ENCODE assay signal across 18 mouse cellular contexts in genomic region chr4:63374331-63374730, GRCm38 (mm10). TPM values are rescaled to one million over a fixed set of nuclear protein-coding genes. Genes with fewer than 3 reads are reported as not detected.
DNase-seq lines count a peak whose midpoint lies in the region; ATAC-seq and TF ChIP-seq lines count a peak whose summit lies in the region.
"Had no signal": no experiment of that assay in that cellular context is flagged by ENCODE, and none has a peak within 500 bp of the region (broad histone marks: within the 10 kb centered on the region; RNA-seq: fewer than 3 reads in every experiment).

No protein-coding gene starts in this region.

- no peak overlapping the region for H3K27ac ChIP-seq in gastrocnemius, adult 2 months
- H3K27ac ChIP-seq: embryonic facial prominence, embryonic 15.5 days; neural tube, embryonic 15.5 days had no signal

- no peak for TF ChIP-seq CTCF in gastrocnemius, adult 2 months (IDR thresholded peaks at IDR 0.05)

- ATAC-seq in hematopoietic stem cell, adult 5-6 weeks (replicated peaks in 1 of 2; ENCODE audit: insufficient read depth in 1 of 2, low FRiP score in 2 of 2, low TSS enrichment in 1 of 2, low read depth in 1 of 2, poor library complexity in 2 of 2, severe bottlenecking in 2 of 2): peak; percentile 16 to 17; a peak in 1 of 4 replicates
- peak; percentile 74 for ATAC-seq in megakaryocyte, adult 5-6 weeks (ENCODE audit: poor library complexity, severe bottlenecking)

- H3K4me3 ChIP-seq in gastrocnemius, adult 2 months: no peak overlapping the region
- H3K4me3 ChIP-seq: embryonic facial prominence, embryonic 15.5 days; neural tube, embryonic 15.5 days had no signal

- peak; percentile 43 for DNase-seq in gastrocnemius, adult 2 months
- no peak for DNase-seq in gastrocnemius, postnatal 4 days (ENCODE audit: low spot score in 2 of 2)
- DNase-seq in MEL-GATA-1-ER (ENCODE audit: extremely low read depth, low read depth): peak; percentile 52
- no peak for DNase-seq in urinary bladder, postnatal 36 days (ENCODE audit: low spot score in 2 of 2)
- DNase-seq in urinary bladder, postnatal 14 days (ENCODE audit: low spot score): no peak
- no peak for DNase-seq in adrenal gland, postnatal 36 days
- DNase-seq: adrenal gland, postnatal 14 days; cerebellum, adult 18-20 months; gastrocnemius, postnatal 36 days; kidney, postnatal 25 days; lung, adult 2 months; thymus, postnatal 14 days had no signal

- intact Hi-C loops in gastrocnemius, adult 2 months (cut with DNase I): no loop called here

RNA-seq across cellular contexts. Expression of gene Orm2, which starts 12.1 kb away (rescaled TPM):
- not detected for total RNA-seq in gastrocnemius, adult 2 months (2021)
- not detected for total RNA-seq in gastrocnemius, postnatal 4 days (2021)
- not detected in 2 replicates for total RNA-seq in hematopoietic stem cell, adult 5-6 weeks (2017)
- not detected in 2 replicates for total RNA-seq in megakaryocyte, adult 5-6 weeks (2015)
- total RNA-seq in megakaryocyte, adult 5-6 weeks (2017): not detected in 2 replicates
- 1 to 10 TPM; 3.9 to 7.8 TPM for total RNA-seq in adrenal gland, postnatal 36 days (2021)
- total RNA-seq: layer of hippocampus, postnatal 10 days; left cerebral cortex, postnatal 25 days had no signal

RNA-seq across cellular contexts. Expression of gene Orm3, which starts 18.4 kb away (rescaled TPM):
- total RNA-seq in gastrocnemius, adult 2 months (2021): not detected
- total RNA-seq in gastrocnemius, postnatal 4 days (2021): not detected
- not detected in 2 replicates for total RNA-seq in hematopoietic stem cell, adult 5-6 weeks (2017)
- total RNA-seq in megakaryocyte, adult 5-6 weeks (2015): not detected in 2 replicates
- total RNA-seq in megakaryocyte, adult 5-6 weeks (2017): not detected in 2 replicates
- total RNA-seq in adrenal gland, postnatal 36 days (2021): 10 to 100 TPM in 1 of 2 experiments, 1 to 10 TPM in 1; 5.4 to 10.7 TPM
- total RNA-seq: gastrocnemius, postnatal 36 days; layer of hippocampus, postnatal 10 days; left cerebral cortex, postnatal 25 days had no signal

RNA-seq across cellular contexts. Expression of gene Akna, which starts 28.8 kb away (rescaled TPM):
- total RNA-seq in gastrocnemius, adult 2 months (2021): 1 to 10 TPM in 1 of 2 experiments, under 1 TPM in 1; 0.97 to 1.8 TPM
- total RNA-seq in gastrocnemius, postnatal 4 days (2021): 1 to 10 TPM; 6.2 to 6.5 TPM
- total RNA-seq in hematopoietic stem cell, adult 5-6 weeks (2017): 19.1 and 22.1 TPM in 2 replicates
- total RNA-seq in megakaryocyte, adult 5-6 weeks (2015): 84.6 and 91.2 TPM in 2 replicates
- total RNA-seq in megakaryocyte, adult 5-6 weeks (2017): 43.5 and 56.7 TPM in 2 replicates
- total RNA-seq in adrenal gland, postnatal 36 days (2021): 1 to 10 TPM; 2.6 to 4.3 TPM

RNA-seq across cellular contexts. Expression of gene Orm1, which starts 30.0 kb away (rescaled TPM):
- 1 to 10 TPM in 1 of 2 experiments, not detected in 1; 1.3 TPM for total RNA-seq in gastrocnemius, adult 2 months (2021)
- total RNA-seq in gastrocnemius, postnatal 4 days (2021): 1 to 10 TPM; 1.9 to 4.2 TPM
- 0.84 and 11.3 TPM in 2 replicates for total RNA-seq in hematopoietic stem cell, adult 5-6 weeks (2017)
- total RNA-seq in megakaryocyte, adult 5-6 weeks (2015): 18.3 and 25.9 TPM in 2 replicates
- total RNA-seq in megakaryocyte, adult 5-6 weeks (2017): 28.3 and 30.2 TPM in 2 replicates
- total RNA-seq in adrenal gland, postnatal 36 days (2021): 10 to 100 TPM; 38.6 to 61.1 TPM
- total RNA-seq: layer of hippocampus, postnatal 10 days; left cerebral cortex, postnatal 25 days had no signal

Comparison
In these comparisons a context has a peak if more than half of its experiments do, and no peak if none do; other contexts are left out.
1. DNase-seq: peak in gastrocnemius, adult 2 months (single experiment) and MEL-GATA-1-ER (single experiment); none in gastrocnemius, postnatal 4 days (0 of 2), urinary bladder, postnatal 36 days (0 of 2), urinary bladder, postnatal 14 days (single experiment) and adrenal gland, postnatal 36 days (0 of 2).